Mouse (Mus musculus): ENCODE data around the gene Phxr2. TPM values are rescaled to one million over a fixed set of nuclear protein-coding genes. Genes with fewer than 3 reads are reported as not detected.

The Phxr2 gene
- total and polyA plus RNA-seq, 3 experiments, result not detected

DNA sequence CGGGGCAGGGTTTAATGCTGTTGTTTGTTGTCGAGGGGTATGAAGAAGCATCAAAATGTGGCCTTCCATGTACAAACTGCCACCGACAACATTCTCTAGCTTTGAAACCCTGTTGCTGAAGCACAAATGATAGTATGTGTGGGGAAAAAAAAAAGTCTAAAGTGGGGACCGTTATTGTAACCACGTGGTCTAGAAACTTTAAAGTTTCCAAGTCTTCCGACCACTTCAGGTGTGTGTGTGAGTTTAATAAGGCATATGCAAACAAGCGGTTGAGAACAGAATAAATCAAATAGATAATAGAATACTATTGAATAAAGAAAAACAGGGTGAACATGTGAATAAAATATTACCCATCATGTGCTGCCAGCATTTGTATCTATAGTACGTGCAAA is 19.8 kb downstream of the Phxr2 start:
- WGBS, result 30% methylated on average over 8 of the region's 8 CpGs
- no peak for DNase-seq
- Histone ChIP-seq H3K4me1 (ENCODE audit: control insufficient read depth, insufficient read depth, low read length) (peaks cover 5% of the 10 kb centered on the region), H3K27me3 (ENCODE audit: control insufficient read depth, insufficient read depth, low read length) (no peaks in the 10 kb centered on the region), H3K9ac (ENCODE audit: low read depth, low read length) (peak overlapping the region; percentile 96; the same call in 1 of the 2 replicates), H3K27ac (peak overlapping the region; percentile 89), H3K4me3 (peak overlapping the region; percentile 98), H3K79me2 (replicated peaks; ENCODE audit: control insufficient read depth, insufficient read depth, low read length) (no peaks in the 10 kb centered on the region; the same call in 1 of the 2 replicates), H3K36me3 (ENCODE audit: control insufficient read depth, insufficient read depth, low read length) (peaks cover 2% of the 10 kb centered on the region; the same call in 1 of the 2 replicates)
- TF ChIP-seq EP300 (IDR thresholded peaks at IDR 0.05; ENCODE audit: insufficient read depth, low read depth, low read length) (no peak), CTCF (IDR thresholded peaks at IDR 0.05) (no peak), POLR2A (IDR thresholded peaks at IDR 0.05; ENCODE audit: insufficient read depth, low read depth, low read length) (no peak)
- intact Hi-C loops (cut with DNase I), result loop anchor here (5.0 kb wide), 4 partner anchors 46 to 511 kb away; partner anchors contain the start of gene Atp2b1

DNA sequence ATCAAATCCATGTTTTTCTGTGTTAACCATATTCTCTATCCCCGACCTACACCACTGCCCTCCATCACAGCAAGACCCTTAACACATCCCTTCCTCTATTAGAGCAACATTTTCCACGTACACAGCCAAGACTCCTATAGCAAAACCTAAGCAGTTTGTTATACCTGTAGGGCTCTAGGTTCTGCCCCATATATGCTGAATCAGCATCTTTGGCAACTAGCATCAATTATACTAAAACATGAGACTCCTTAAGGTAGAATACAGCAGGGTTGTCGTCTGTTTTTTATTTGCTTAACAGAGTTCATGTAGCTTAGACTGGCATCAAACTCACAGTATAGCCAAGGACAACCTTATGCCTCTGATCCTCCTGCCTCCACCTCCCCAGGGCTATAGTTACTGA is 20.6 kb downstream of the Phxr2 start:
- 77% methylated on average over 3 of the region's 3 CpGs for WGBS
- H3K79me2 ChIP-seq (replicated peaks; ENCODE audit: control insufficient read depth, insufficient read depth, low read length), result no peaks in the 10 kb centered on the region; the same call in 1 of the 2 replicates
- H3K27ac ChIP-seq, result no peak overlapping the region
- intact Hi-C loops (cut with DNase I), result loop anchor here (5.0 kb wide), 4 partner anchors 47 to 512 kb away; partner anchors contain the start of gene Atp2b1
- TF ChIP-seq POLR2A (IDR thresholded peaks at IDR 0.05; ENCODE audit: insufficient read depth, low read depth, low read length), result no peak
- H3K4me1 ChIP-seq (ENCODE audit: control insufficient read depth, insufficient read depth, low read length), result peaks cover 5% of the 10 kb centered on the region
- peaks cover 2% of the 10 kb centered on the region; the same call in 1 of the 2 replicates for H3K36me3 ChIP-seq (ENCODE audit: control insufficient read depth, insufficient read depth, low read length)
- H3K4me3 ChIP-seq, result no peak overlapping the region
- no peaks in the 10 kb centered on the region for H3K27me3 ChIP-seq (ENCODE audit: control insufficient read depth, insufficient read depth, low read length)
- H3K9ac ChIP-seq (ENCODE audit: low read depth, low read length), result no peak overlapping the region
- DNase-seq, result no peak

DNA sequence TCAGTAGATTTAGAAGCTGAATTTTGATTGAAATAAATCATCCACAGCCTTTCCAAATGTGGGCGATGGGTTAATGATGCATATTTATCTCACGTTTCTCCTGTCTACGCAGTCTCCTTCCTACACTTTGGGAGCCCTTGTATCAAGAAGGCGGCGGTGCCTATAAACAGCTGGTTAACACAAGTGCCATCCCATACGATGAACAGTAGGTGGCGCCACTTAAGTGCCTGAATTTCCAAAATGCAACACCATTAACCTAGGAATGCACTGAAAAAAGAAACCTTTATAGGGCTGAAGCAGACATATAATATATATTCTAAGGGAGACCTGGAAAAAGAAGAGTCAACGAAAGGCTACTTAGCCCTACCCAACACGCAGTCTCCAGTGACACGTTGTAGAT is 28.8 kb downstream of the Phxr2 start:
- Histone ChIP-seq H3K36me3 (ENCODE audit: control insufficient read depth, insufficient read depth, low read length) (no peaks in the 10 kb centered on the region), H3K9ac (ENCODE audit: low read depth, low read length) (no peak overlapping the region), H3K27me3 (ENCODE audit: control insufficient read depth, insufficient read depth, low read length) (no peaks in the 10 kb centered on the region), H3K79me2 (replicated peaks; ENCODE audit: control insufficient read depth, insufficient read depth, low read length) (no peaks in the 10 kb centered on the region), H3K4me1 (ENCODE audit: control insufficient read depth, insufficient read depth, low read length) (no peaks in the 10 kb centered on the region), H3K4me3 (no peak overlapping the region), H3K27ac (no peak overlapping the region)
- peak; percentile 95 for TF ChIP-seq CTCF (IDR thresholded peaks at IDR 0.05)
- TF ChIP-seq POLR2A (IDR thresholded peaks at IDR 0.05; ENCODE audit: insufficient read depth, low read depth, low read length), result no peak
- 68% methylated on average over 10 of the region's 10 CpGs for WGBS
- intact Hi-C loops (cut with DNase I), result no loop called here
- DNase-seq, result peak in 1 of 2 experiments; percentile 39

DNA sequence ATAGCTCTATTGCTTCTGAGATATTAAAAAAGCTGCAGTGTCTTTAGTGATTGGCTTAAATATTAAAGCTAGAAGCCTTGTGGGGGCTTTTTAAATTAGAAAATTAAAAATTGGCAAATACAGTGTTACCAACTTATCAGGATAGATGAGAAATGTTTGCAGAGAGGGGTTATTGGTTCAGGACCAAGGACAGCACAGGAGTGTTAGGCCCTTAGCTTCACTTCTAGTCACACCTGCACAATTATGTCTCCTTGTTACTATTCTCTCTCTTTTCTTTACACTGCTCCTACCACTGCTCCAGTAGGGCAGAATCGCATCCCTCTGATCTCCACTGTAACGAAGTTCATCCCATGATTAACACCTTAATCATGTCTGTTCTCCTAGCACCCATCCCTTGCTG is 31.0 kb downstream of the Phxr2 start:
- H3K4me1 ChIP-seq (ENCODE audit: control insufficient read depth, insufficient read depth, low read length), result no peaks in the 10 kb centered on the region
- no peak overlapping the region for H3K27ac ChIP-seq
- no peaks in the 10 kb centered on the region for H3K27me3 ChIP-seq (ENCODE audit: control insufficient read depth, insufficient read depth, low read length)
- TF ChIP-seq EP300 (IDR thresholded peaks at IDR 0.05; ENCODE audit: insufficient read depth, low read depth, low read length) (no peak), CTCF (IDR thresholded peaks at IDR 0.05) (no peak), POLR2A (IDR thresholded peaks at IDR 0.05; ENCODE audit: insufficient read depth, low read depth, low read length) (no peak)
- WGBS, result 69% methylated on average over 2 of the region's 2 CpGs
- intact Hi-C loops (cut with DNase I), result loop anchor here (1.0 kb wide), 1 partner anchor 9 kb away; no protein-coding TSS in a partner anchor
- no peaks in the 10 kb centered on the region for H3K79me2 ChIP-seq (replicated peaks; ENCODE audit: control insufficient read depth, insufficient read depth, low read length)
- H3K36me3 ChIP-seq (ENCODE audit: control insufficient read depth, insufficient read depth, low read length), result no peaks in the 10 kb centered on the region
- no peak for DNase-seq
- H3K4me3 ChIP-seq, result no peak overlapping the region
- no peak overlapping the region for H3K9ac ChIP-seq (ENCODE audit: low read depth, low read length)

DNA sequence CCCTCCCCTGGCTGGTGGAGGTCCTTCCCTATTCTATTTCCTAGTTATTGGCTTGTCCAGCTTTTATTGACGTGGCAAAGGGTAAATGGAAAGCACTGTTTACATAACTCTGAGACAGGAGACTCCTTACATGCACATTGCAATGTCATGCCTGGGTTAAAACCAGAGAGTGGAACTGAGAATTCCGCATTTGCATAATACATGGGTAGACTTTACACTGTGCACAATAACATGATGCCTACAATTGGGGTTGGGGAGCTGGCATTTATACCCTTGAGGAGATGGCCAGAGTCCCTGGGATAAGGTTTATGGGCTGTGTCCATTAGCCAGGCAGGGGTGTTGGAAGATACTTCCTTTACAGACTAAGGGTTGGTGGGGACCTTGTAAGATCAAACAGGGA is 32.8 kb downstream of the Phxr2 start:
- DNase-seq, result no peak
- Histone ChIP-seq H3K79me2 (replicated peaks; ENCODE audit: control insufficient read depth, insufficient read depth, low read length) (no peaks in the 10 kb centered on the region), H3K27ac (no peak overlapping the region), H3K36me3 (ENCODE audit: control insufficient read depth, insufficient read depth, low read length) (no peaks in the 10 kb centered on the region), H3K9ac (ENCODE audit: low read depth, low read length) (no peak overlapping the region), H3K27me3 (ENCODE audit: control insufficient read depth, insufficient read depth, low read length) (no peaks in the 10 kb centered on the region), H3K4me3 (no peak overlapping the region), H3K4me1 (ENCODE audit: control insufficient read depth, insufficient read depth, low read length) (no peaks in the 10 kb centered on the region)
- WGBS, result 84% methylated on average over 2 of the region's 2 CpGs
- TF ChIP-seq POLR2A (IDR thresholded peaks at IDR 0.05; ENCODE audit: insufficient read depth, low read depth, low read length) (no peak), EP300 (IDR thresholded peaks at IDR 0.05; ENCODE audit: insufficient read depth, low read depth, low read length) (no peak), CTCF (IDR thresholded peaks at IDR 0.05) (no peak)
- intact Hi-C loops (cut with DNase I), result no loop called here

DNA sequence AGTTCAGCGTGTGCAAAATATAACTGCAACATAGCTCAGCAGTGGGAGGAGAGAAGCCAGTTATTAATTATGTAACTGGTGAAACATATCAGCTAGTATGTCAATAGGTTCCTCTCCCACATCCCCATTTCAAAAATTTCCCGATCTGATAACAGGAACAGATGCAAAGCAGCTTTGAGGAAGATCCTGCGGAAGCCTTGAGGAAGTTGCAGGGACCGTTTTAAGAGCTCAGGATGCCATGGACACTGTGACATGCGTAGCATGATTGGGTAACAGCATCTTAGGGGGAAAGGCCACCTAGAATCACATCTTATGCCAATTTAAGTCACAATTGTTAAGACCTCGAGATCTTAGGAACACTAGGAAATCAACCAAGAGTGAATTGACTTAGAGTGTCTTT is 36.2 kb downstream of the Phxr2 start:
- no peak overlapping the region for H3K4me3 ChIP-seq
- 50% methylated on average over 6 of the region's 6 CpGs for WGBS
- TF ChIP-seq EP300 (IDR thresholded peaks at IDR 0.05; ENCODE audit: insufficient read depth, low read depth, low read length), result no peak
- TF ChIP-seq CTCF (IDR thresholded peaks at IDR 0.05), result no peak
- TF ChIP-seq POLR2A (IDR thresholded peaks at IDR 0.05; ENCODE audit: insufficient read depth, low read depth, low read length), result no peak
- H3K9ac ChIP-seq (ENCODE audit: low read depth, low read length), result no peak overlapping the region
- no peaks in the 10 kb centered on the region for H3K4me1 ChIP-seq (ENCODE audit: control insufficient read depth, insufficient read depth, low read length)
- H3K36me3 ChIP-seq (ENCODE audit: control insufficient read depth, insufficient read depth, low read length), result no peaks in the 10 kb centered on the region
- intact Hi-C loops (cut with DNase I), result no loop called here
- no peak for DNase-seq
- H3K27me3 ChIP-seq (ENCODE audit: control insufficient read depth, insufficient read depth, low read length), result no peaks in the 10 kb centered on the region
- no peak overlapping the region for H3K27ac ChIP-seq
- H3K79me2 ChIP-seq (replicated peaks; ENCODE audit: control insufficient read depth, insufficient read depth, low read length), result no peaks in the 10 kb centered on the region

All from heart, adult 2 months (tissue).